Mouse (Mus musculus) myocyte (in vitro differentiated cells): ENCODE measurements at regions not wholly inside any gene's neighbourhood (a gene's known extent, or its start where the extent isn't known, plus 50 kb on each side); places are given as distances from the start of the nearest gene placed in this dataset.

Source experiments
- MYOD1 ChIP-seq, 3 experiments: IDR thresholded peaks; one replicate each; pipeline ENCODE4 v1.6.1; 2011; ENCODE audit warnings: control low read depth in 2 of 3, low read depth in 2 of 3, mild to moderate bottlenecking in 2 of 3, moderate library complexity in 1 of 3; ENCODE audit not compliant: insufficient read length in 2 of 3, control insufficient read depth in 1 of 3
- POLR2A ChIP-seq: IDR thresholded peaks from one replicate; pipeline ENCODE4 v1.6.1; 2011; ENCODE audit warnings: low read depth, mild to moderate bottlenecking, control low read depth, moderate library complexity; ENCODE audit not compliant: insufficient read length
- TCF12 ChIP-seq: IDR thresholded peaks from one replicate; pipeline ENCODE4 v1.6.1; 2011; ENCODE audit warnings: mild to moderate bottlenecking, control low read depth; ENCODE audit not compliant: poor library complexity, insufficient read depth, severe bottlenecking
- USF1 ChIP-seq: IDR thresholded peaks from one replicate; pipeline ENCODE4 v1.6.1; 2011; ENCODE audit warnings: low read depth, mild to moderate bottlenecking, control low read depth, moderate library complexity

DNA sequence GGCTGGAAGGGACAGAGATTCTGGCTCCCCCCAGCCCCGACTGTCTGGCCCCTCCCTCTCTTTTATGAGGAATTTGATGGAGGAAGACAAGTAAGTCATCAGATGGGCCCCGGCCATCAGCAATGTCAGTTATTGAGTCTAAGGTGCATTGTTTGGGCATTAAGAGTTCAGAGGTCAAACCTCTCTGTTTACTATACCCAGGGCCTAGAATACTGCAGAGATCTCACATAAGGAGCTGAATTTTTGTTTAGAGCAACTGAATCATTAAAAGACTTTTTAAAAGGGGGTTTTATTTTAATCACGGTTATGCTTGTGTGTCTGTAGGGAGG is 353.1 kb upstream of the Jarid2 start:
- no peak for TF ChIP-seq POLR2A
- TF ChIP-seq TCF12, result no peak
- no peak for TF ChIP-seq USF1
- no peak for TF ChIP-seq MYOD1 (IDR thresholded peaks at IDR 0.05; ENCODE audit: control insufficient read depth in 1 of 3, insufficient read length in 2 of 3, low read depth in 2 of 3)
